Mouse (Mus musculus) ES-E14 (cell line): ENCODE results near the gene Trim54.

Experiments
- CHD2 ChIP-seq: IDR thresholded peaks from 2 replicates; pipeline ENCODE4 v1.6.1; 2014; ENCODE audit warnings: mild to moderate bottlenecking, low read depth, low read length, inconsistent platforms
- HCFC1 ChIP-seq: IDR thresholded peaks from 2 replicates; pipeline ENCODE4 v1.6.1; 2012; ENCODE audit warnings: low read length, inconsistent platforms, borderline replicate concordance; ENCODE audit not compliant: insufficient read depth
- MAFK ChIP-seq: IDR thresholded peaks from 2 replicates; pipeline ENCODE4 v1.6.1; 2014; ENCODE audit warnings: mild to moderate bottlenecking, low read depth, low read length, inconsistent platforms; ENCODE audit not compliant: insufficient read depth
- ZC3H11A ChIP-seq: IDR thresholded peaks from 2 replicates; pipeline ENCODE4 v1.6.1; 2012; ENCODE audit warnings: low read depth, mild to moderate bottlenecking, inconsistent platforms, low read length, borderline replicate concordance
- ZNF384 ChIP-seq: IDR thresholded peaks from 2 replicates; pipeline ENCODE4 v1.6.1; 2012; ENCODE audit warnings: low read depth, low read length, inconsistent platforms

DNA sequence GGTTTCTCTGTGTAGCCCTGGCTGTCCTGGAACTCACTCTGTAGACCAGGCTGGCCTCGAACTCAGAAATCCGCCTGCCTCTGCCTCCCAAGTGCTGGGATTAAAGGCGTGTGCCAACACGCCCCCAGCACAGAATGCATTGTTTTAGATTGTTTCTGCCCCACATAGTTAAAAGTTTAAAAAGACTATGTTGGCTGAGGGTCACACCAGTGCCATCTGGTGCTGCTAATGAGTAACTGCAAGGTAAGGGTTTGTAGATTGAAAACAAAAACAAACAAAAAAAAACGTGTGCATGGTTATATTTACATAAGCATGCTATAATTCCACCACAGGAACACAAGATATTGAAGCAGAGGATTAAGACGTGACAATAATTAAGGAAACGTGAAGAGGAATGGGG, 5.7 kb upstream of the Trim54 start:
- TF ChIP-seq HCFC1: no peak
- no peak for TF ChIP-seq ZC3H11A
- no peak for TF ChIP-seq ZNF384
- no peak for TF ChIP-seq CHD2
- 0 out of 2 replicates have a peak, but pooled peaks have one; percentile 21 for TF ChIP-seq MAFK
